Mouse (Mus musculus): ENCODE data around the gene Dll1.

The Dll1 gene

DNA sequence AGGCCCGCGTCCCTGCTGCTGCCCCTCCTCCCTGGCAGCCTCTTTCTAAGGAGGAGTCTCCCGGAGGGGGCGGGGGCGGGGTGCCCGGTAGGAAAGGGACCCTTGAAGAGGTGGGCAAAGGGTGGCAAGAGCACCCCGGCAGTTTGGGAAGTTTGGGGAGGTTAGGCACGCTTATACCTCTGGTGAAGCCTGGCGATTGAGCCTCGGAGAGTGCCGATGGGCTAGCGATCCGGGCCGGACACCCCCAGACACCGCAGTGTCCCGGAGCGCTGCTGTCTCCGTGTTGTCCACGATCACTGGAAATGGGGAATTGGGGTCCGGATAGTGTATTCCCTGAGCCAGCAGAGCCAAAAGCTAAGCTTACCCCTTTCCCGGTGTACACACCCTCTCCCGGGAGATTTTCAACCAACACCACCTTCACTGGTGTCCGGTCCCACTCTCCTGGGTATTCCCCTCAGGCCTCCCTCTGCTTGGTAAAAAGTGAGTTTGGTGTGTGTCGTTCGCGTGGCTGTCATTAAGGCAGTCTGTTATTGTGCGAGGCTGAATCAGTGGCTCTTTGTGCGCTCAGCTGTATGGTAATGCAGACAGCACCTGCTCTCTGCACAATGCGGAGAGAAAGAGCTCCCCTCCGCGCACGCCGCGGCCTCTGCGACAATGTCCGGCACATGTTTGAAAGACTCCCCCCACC, at the start of gene Dll1:
Gene Dll1, minus strand, starts transcription at position 379 of the 688 bp plus-strand sequence.
- in situ Hi-C loops (cut with MboI; ENCODE audit: low pct_unique_long_range_greater_than_20kb in 1 of 2, low sequenced_read_pairs in 2 of 2, unreplicated experiment in 1 of 2) = loop anchor here in 1 of 2 experiments (25.0 kb wide), 1 partner anchor 314 kb away; no protein-coding TSS in a partner anchor

DNA sequence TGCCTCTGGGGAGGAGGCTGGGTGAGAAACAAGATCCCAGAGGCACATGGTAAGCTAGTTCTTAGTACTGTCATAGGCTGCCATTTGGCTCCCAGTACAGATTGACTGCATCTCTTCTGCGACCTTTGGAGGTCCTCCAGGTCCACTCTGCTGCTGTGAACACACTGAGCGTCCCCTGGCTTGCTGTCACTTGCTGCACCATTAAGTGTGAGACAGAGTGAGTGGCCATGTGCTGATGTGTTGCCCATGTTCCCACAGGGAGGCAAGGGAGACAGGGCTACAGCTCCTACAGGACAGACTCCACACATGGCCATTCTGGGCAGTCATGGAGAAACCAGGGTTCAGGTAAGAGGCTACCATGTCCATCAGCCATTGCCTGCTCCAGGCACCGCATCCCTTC, 49.3 kb upstream of the Dll1 start:
- in situ Hi-C loops (cut with MboI; ENCODE audit: low pct_unique_long_range_greater_than_20kb in 1 of 2, low sequenced_read_pairs in 2 of 2, unreplicated experiment in 1 of 2) = no loop called here

DNA sequence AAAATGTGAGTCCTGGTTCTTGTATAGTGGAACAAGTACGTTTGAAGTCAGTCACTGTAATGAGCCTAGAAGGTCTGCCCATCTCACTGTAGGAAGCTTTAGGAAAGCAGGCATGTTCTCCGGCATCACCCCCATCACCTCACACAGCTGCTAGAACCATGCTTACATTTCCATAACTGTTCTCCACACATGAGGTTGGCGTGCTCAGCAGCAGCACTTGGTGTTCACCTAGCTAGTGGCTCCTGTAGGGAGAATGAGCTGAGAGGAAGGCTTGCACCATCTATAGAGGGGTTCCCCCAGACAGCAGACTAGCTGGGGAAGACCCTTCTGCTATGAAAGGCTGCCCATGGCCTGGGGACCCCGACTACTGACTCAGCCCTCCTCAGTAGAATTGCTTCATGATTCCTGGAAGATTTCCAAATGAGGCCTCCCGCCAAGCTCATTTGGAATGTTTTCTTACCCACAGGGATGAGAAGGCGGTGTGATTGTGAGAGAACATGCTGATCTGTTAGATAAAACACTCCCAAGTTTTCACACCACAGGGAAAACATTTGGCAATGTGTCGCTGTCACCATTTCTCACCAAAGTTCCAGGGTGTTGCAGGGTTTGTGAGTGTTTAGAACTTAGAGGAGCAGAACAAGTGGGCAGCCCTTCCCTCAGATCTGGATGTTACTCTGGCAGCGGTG, 46.6 kb upstream of the Dll1 start:
- in situ Hi-C loops (cut with MboI; ENCODE audit: low pct_unique_long_range_greater_than_20kb in 1 of 2, low sequenced_read_pairs in 2 of 2, unreplicated experiment in 1 of 2) = no loop called here

DNA sequence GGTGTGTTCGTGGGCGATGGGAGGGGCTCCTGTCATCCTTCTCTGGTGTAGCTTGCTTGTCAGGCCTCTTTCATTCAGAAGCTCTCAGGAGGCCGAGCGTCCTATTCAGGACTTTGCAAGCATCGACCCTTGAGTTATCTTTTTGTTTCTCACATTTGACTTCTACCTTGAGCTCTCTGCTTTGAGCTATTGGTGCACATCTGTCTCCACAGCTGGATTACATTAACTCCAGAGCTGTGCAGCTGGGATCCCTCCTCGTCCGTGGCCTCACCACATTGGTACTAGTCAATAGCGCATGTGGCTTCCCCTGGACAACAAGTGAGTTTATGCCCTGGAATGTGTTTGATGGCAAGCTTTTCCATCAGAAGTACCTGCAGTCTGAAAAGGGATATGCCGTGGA, 46.0 kb upstream of the Dll1 start:
- in situ Hi-C loops (cut with MboI; ENCODE audit: low pct_unique_long_range_greater_than_20kb in 1 of 2, low sequenced_read_pairs in 2 of 2, unreplicated experiment in 1 of 2) = no loop called here

DNA sequence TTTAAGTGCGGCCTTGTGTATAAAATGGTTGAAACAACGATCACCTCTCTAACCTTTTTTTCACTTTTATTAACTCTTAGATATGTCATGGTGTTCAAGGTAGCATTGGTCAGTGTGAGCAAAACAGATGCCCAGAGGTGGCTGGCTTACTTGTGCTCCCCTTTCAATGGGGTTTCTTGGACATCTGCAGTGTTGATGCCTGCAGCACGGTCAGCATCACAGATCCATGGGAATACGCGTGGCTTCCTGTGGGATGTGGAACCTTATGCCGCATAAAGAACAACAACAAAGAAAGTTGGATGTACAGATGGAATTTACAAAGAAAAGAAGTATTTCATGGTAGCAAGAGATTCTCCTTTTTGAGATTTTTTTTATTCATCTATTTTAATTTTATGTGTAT, 44.8 kb upstream of the Dll1 start:
- in situ Hi-C loops (cut with MboI; ENCODE audit: low pct_unique_long_range_greater_than_20kb in 1 of 2, low sequenced_read_pairs in 2 of 2, unreplicated experiment in 1 of 2) = no loop called here

DNA sequence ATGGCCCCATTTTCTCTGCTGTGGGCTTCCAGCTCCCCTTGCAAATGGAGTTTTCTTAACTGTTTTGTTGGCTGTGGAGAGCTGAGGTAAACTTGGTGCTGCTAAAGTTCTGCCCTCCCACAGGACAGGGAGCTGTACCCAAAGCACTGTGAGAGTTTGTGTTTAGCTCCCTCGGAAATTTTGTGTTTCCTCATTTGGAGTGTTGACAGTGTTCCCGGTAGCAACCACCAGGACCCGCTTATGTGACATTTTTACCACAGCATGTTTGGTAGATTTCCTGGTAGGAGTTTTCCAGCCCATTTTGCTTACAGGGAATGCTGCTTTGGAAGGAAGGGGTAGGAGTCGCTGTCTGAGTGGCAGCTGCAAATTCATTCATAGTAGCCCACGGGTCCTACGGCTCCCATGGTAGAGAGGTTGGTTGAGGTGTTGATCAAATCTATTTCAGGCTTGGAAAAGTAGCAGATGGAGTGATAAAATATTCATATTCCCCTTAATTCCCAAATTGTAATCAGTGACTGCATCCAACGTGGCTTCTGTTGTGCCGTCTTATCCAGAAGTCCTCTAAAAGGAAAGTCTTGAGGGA, 43.4 kb upstream of the Dll1 start:
- in situ Hi-C loops (cut with MboI; ENCODE audit: low pct_unique_long_range_greater_than_20kb in 1 of 2, low sequenced_read_pairs in 2 of 2, unreplicated experiment in 1 of 2) = no loop called here

DNA sequence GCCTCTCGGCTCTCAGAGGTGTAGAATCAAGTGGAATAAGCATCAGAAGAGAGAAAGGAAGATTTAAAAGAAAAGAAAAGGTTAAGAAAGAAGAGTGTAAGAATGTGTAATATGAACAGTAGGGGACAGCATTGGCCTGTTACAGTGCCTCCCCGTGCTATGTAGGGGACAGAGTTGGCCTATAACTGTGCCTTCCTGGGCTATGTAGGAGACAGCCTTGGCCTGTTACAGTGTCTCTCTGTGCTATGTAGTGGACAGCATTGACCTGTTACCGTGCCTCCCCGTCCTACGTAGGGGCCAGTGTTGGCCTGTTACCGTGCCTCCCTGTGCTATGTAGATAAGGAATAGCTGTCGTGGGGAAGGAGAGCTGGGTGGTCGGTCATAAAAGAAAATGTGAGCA, 42.9 kb upstream of the Dll1 start:
- in situ Hi-C loops (cut with MboI; ENCODE audit: low pct_unique_long_range_greater_than_20kb in 1 of 2, low sequenced_read_pairs in 2 of 2, unreplicated experiment in 1 of 2) = no loop called here

DNA sequence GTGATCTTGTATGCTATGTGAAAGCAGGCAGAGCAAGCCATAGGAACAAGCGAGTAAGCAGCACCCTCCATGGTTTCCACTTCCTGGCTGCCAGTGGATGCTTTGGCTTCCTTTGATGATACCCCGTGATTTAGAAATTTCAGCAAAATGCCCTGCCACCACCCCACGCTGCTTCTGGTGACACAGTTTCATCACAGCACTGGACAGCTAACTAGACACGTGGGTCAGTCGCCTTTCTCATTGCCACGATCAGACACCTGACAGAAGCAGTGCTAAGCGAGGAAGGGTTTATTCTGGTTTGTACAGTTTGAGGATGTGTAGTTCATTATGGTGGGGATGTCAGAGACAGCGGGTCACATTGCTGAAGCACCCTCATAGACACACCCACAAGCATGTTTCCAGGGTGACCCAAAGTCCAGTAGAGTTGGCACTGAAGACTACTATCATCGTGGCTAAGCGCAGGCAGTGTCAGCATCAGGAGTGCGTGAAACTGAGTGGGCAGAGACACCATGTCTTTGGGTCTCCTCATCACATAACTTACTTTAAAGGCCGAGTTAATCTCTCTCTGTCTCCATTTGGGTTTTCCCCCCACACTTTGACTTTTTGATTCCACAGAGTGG, 40.0 kb upstream of the Dll1 start:
- in situ Hi-C loops (cut with MboI; ENCODE audit: low pct_unique_long_range_greater_than_20kb in 1 of 2, low sequenced_read_pairs in 2 of 2, unreplicated experiment in 1 of 2) = no loop called here

DNA sequence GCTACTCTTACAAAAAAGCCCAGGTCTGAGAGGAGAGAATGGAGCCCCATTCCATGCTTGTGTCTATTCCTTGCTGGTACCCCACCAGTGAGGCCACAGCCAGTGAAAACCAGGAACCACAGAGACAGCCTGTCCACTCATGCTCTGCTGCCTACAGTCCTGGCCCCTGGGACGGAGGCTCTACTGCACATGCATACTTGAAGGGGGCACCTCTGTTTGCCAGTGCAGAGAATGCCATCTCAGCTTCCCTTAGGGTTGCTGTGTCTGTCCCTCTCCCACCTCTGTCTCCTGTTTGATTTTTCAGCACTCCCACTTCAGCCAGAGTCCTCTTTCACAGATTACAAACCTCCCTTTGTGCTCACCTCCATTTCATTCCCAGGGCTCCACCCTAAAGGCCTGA, 34.2 kb upstream of the Dll1 start:
- in situ Hi-C loops (cut with MboI; ENCODE audit: low pct_unique_long_range_greater_than_20kb in 1 of 2, low sequenced_read_pairs in 2 of 2, unreplicated experiment in 1 of 2) = no loop called here

DNA sequence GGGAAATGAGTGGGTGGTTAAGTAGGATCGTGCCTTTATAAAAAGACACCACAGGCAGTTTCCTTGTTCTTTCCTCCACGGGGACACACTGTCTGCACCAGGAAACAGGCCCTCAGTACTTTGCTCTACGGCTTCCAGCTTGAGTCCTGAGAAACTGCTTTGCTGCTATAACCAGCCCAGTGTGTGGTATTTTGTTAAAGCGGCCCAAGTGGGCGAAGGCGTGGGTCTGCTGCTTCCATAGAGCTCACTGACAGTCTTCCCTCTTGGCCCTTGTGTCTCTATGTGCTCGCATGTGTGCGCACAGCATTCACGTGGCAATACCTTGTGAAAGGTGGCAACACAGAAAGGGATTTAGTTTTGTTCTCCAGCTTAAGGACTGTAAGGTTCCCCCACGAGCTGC, 32.6 kb upstream of the Dll1 start:
- in situ Hi-C loops (cut with MboI; ENCODE audit: low pct_unique_long_range_greater_than_20kb in 1 of 2, low sequenced_read_pairs in 2 of 2, unreplicated experiment in 1 of 2) = no loop called here

DNA sequence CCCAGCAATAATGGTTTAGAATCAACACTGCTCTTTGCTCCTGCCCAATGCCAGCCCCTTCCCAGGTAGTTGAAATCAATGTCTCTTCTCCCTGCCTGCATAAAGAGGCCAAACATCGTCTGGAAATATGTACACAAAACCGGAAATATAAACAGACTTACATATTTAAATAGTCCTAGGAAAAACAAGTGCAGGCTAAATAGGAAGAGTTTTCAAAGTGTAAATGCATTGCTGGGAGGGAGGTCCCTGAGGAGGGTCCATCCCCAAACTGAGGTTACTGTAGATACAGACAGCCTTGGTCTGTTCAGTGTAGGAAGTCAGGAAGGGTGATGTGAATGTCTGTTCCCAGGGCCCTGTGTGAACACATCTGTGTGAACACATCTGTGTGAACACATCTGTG, 29.9 kb upstream of the Dll1 start:
- in situ Hi-C loops (cut with MboI; ENCODE audit: low pct_unique_long_range_greater_than_20kb in 1 of 2, low sequenced_read_pairs in 2 of 2, unreplicated experiment in 1 of 2) = no loop called here

DNA sequence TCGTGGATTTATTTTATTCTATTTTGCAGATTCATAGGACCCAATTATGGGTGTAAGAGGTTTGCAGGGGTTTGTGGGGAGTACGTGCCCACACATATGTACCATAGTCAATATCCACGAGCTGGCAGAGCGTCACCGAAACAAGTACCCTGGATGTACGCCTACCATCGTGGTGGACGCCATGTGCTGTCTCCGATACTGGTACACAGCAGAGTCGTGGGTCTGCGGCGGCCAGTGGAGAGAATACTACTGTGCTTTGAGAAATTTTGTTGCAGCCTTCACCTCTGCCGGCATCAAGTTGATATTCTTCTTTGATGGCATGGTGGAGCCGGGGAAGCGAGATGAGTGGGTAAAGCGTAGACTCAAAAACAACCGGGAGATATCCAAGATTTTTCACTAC, 25.0 kb upstream of the Dll1 start:
- in situ Hi-C loops (cut with MboI; ENCODE audit: low pct_unique_long_range_greater_than_20kb in 1 of 2, low sequenced_read_pairs in 2 of 2, unreplicated experiment in 1 of 2) = no loop called here

DNA sequence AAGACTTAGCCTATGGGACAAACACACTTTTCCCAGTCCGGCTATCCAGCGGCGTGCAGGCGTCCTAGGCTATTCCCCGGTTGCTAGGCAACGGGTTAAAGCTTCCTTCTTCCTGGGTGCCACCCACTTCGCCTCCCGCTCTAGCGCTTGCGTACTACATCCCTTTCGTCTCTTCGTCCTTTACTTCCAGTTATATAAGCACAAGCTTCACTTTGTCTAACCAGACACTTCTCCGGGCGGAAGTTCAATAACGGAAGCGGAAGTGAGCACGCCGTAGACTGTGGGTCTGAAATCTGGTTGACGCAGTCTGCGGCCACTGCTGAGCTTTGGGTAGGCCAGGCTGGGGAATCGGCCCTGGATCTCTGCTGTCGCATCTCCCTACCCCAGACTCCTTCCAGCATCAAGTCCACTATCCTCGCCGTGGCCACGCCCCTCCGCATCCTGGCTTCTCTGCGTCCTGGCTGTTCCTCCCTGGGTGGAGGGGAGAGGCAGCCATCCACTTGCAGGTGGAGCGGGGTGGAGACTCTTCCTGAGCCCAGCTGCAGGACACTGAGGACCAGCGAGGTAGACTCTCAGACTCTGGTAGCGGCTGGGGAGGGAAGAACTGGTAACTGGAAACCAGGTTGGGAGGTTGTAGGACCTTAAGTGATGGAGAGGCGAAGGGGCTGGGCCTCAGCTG, 19.5 kb upstream of the Dll1 start, which contains the start of gene Fam120b:
Gene Fam120b, plus strand, starts transcription at position 206 of the 679 bp plus-strand sequence.
- in situ Hi-C loops (cut with MboI; ENCODE audit: low pct_unique_long_range_greater_than_20kb in 1 of 2, low sequenced_read_pairs in 2 of 2, unreplicated experiment in 1 of 2) = loop anchor here in 1 of 2 experiments (25.0 kb wide), 1 partner anchor 334 kb away; no protein-coding TSS in a partner anchor

DNA sequence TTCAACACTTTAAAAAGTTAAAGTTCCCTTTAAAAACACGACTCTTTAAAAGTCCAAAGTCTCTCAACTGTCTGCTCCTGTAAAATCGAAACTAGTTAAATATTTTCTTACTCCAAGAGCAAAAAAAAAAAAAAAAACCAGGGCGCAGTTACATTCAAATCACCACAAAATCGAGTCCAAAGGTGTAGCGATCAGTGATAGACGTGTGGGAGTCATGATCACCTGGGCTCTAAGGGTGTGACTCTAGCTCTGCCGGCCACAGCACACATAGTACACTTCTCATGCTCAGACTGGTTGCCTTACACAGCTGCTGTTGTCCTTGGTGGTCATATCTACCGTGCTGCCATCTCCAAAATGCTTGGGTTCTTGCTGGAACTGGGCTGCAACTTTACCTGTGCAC, 12.7 kb upstream of the Dll1 start:
- in situ Hi-C loops (cut with MboI; ENCODE audit: low pct_unique_long_range_greater_than_20kb in 1 of 2, low sequenced_read_pairs in 2 of 2, unreplicated experiment in 1 of 2) = loop anchor here in 1 of 2 experiments (25.0 kb wide), 1 partner anchor 327 kb away; no protein-coding TSS in a partner anchor

DNA sequence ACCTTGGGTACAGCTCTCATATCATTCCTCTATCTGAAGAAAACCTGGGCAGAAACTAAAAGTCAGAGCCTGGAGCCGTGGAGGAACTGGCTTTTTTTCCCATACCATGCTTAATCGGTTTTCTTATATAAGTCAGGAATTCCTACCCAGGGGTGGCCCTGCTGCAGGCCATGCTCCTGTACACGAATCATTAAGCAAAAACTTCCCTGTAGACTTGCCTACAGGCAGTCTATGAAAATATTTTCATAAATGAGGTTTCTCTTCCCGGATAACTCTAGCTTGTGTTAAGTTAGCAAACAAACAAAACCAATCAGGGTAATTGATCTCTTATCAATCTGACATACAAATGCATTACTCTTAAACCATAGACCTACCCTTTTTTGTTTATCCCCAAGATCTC, 12.2 kb upstream of the Dll1 start:
- in situ Hi-C loops (cut with MboI; ENCODE audit: low pct_unique_long_range_greater_than_20kb in 1 of 2, low sequenced_read_pairs in 2 of 2, unreplicated experiment in 1 of 2) = loop anchor here in 1 of 2 experiments (25.0 kb wide), 1 partner anchor 327 kb away; no protein-coding TSS in a partner anchor

DNA sequence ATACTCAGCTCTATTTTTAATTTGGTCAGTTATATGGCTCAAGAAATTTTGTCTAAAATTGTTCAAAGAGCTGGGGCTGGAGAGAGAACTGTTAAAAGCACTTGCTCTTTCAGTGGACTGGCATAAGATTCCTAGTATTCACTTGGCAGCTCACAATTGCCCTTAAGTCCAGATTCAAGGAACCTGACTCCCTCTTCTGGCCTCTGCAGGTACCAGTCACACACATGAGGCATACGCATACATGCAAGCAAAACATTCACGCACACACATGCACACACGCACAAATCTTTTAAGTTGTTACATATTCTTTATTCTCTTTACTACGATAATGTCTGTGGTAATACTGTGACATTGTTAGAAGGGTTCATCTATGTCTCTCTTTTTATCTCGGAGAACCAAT, 6.7 kb upstream of the Dll1 start:
- in situ Hi-C loops (cut with MboI; ENCODE audit: low pct_unique_long_range_greater_than_20kb in 1 of 2, low sequenced_read_pairs in 2 of 2, unreplicated experiment in 1 of 2) = loop anchor here in 1 of 2 experiments (25.0 kb wide), 1 partner anchor 321 kb away; no protein-coding TSS in a partner anchor

DNA sequence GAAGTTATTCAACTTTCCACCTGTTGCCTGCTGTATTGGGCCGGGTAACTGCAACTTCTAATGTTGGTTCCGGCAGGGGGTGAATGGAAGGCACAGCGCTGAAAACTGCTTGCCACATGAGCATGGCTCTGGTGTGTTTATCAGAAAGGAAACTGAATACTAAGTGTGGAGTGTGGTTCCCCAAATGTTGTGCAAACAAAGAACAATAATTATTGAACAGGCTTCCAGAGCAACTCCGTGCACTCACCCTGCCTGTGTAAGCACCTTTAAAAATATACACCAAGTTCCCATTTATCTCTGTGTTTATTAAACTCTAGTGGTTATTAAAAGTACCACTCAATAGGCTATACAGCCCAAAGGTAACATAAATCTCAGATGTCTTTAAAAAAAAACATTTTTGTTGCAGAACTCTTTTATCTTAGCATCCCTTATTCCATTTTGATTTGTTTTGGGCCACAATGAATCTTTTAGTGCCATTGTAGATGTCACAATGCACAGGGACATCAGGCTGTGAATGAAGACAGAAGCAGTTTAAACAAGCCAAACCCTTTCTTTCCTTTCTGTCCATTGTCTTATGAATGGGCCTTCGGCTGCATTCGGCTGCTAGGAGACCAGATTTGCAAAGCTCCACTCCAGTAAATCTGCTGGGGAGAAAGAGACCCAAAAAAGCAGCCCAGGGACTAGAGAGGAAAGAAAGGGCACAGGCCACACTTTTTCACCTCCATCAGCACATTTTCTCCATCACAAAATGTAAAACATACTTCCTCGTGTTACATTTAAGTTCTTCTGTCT, 5.4 kb upstream of the Dll1 start:
- in situ Hi-C loops (cut with MboI; ENCODE audit: low pct_unique_long_range_greater_than_20kb in 1 of 2, low sequenced_read_pairs in 2 of 2, unreplicated experiment in 1 of 2) = loop anchor here in 1 of 2 experiments (25.0 kb wide), 1 partner anchor 320 kb away; no protein-coding TSS in a partner anchor

Measured in mouse embryonic stem cell (cell line).